Mouse (Mus musculus) embryonic facial prominence, embryonic 15.5 days (tissue): ENCODE data around the gene Grik3. TPM values are rescaled to one million over a fixed set of nuclear protein-coding genes. Genes with fewer than 3 reads are reported as not detected.
"Not testable (repeated sequence)": the region's sequence is repeated elsewhere in the genome, so short reads cannot be mapped to it uniquely, and the experiment has no call there.

Experiments
- ATAC-seq: fragments of 200-750 bp; cut with Nextera tagmentation; 2 replicates; pipeline ENCODE4 v1.8.0; 2017; ENCODE audit warnings: low read depth, moderate TSS enrichment; ENCODE audit not compliant: insufficient number of reproducible peaks, low FRiP score, low TSS enrichment
- H3K27ac ChIP-seq: fragments of 300-500 bp; sonication (generic); replicated peaks from 2 replicates; pipeline ENCODE4 v1.5.1; 2015; ENCODE audit warnings: mild to moderate bottlenecking, inconsistent platforms
- H3K27me3 ChIP-seq: fragments of 300-500 bp; sonication (generic); 2 replicates; pipeline ENCODE4 v1.6.1; 2015; ENCODE audit warnings: inconsistent platforms
- H3K36me3 ChIP-seq: fragments of 300-500 bp; sonication (generic); 2 replicates; pipeline ENCODE4 v1.6.1; 2015; ENCODE audit warnings: mild to moderate bottlenecking, inconsistent platforms
- H3K4me1 ChIP-seq: fragments of 300-500 bp; sonication (generic); 2 replicates; pipeline ENCODE4 v1.6.1; 2015; ENCODE audit warnings: inconsistent platforms
- H3K4me2 ChIP-seq: fragments of 300-500 bp; sonication (generic); replicated peaks from 2 replicates; pipeline ENCODE4 v1.6.1; 2015; ENCODE audit warnings: mild to moderate bottlenecking, inconsistent platforms
- H3K4me3 ChIP-seq: fragments of 300-500 bp; sonication (generic); replicated peaks from 2 replicates; pipeline ENCODE4 v1.5.1; 2015; ENCODE audit warnings: mild to moderate bottlenecking, inconsistent platforms
- H3K9ac ChIP-seq: fragments of 300-500 bp; sonication (generic); 2 replicates; pipeline ENCODE4 v1.6.1; 2015; ENCODE audit warnings: inconsistent platforms
- H3K9me3 ChIP-seq: fragments of 300-500 bp; sonication (generic); replicated peaks from 2 replicates; pipeline ENCODE4 v1.6.1; 2016; ENCODE audit warnings: inconsistent platforms
- WGBS: fragments of 180-500 bp; shearing (Covaris S2); methylation state at CpG from one replicate; pipeline ENCODE4 v1.1.7; 2015; 5-methylcytosine and 5-hydroxymethylcytosine counted together
- polyA plus RNA-seq: library from polyadenylated mRNA; unstranded; fragments of >200 nt; fragmentation: Nextera tagmentation; extraction: Ambion mirVana; gene quantifications from 2 replicates; pipeline ENCODE4 v1.2.1, GENCODE M21; 2015

Gene Grik3
- polyA plus RNA-seq, 1 experiment from 2014 or later, result 0.63 TPM

GRCm38 (mm10) chr4:125595011-125595410 lies 104.5 kb downstream of the Grik3 start:
- Histone ChIP-seq H3K9me3 (no peaks in the 10 kb centered on the region), H3K27ac (no peak overlapping the region), H3K27me3 (peaks cover 3% of the 10 kb centered on the region; the same call in 1 of the 2 replicates), H3K4me3 (no peak overlapping the region), H3K4me1 (peaks cover 27% of the 10 kb centered on the region), H3K4me2 (no peak overlapping the region), H3K9ac (no peak overlapping the region), H3K36me3 (no peaks in the 10 kb centered on the region)
- WGBS, result 76% methylated on average over 9 of the region's 9 CpGs
- no peak for ATAC-seq

- no peak overlapping the region for H3K4me2 ChIP-seq
- 36% methylated on average over 10 of the region's 10 CpGs for WGBS
- no peak overlapping the region for H3K9ac ChIP-seq
- H3K27ac ChIP-seq, result no peak overlapping the region
- peaks cover 18% of the 10 kb centered on the region; the same call in 1 of the 2 replicates for H3K27me3 ChIP-seq
- H3K4me3 ChIP-seq, result no peak overlapping the region
- no peaks in the 10 kb centered on the region for H3K36me3 ChIP-seq
- no peak for ATAC-seq
- H3K9me3 ChIP-seq, result no peaks in the 10 kb centered on the region
- 0 out of 2 replicates have a peak, but pooled peaks cover 4% of the 10 kb centered on the region for H3K4me1 ChIP-seq
These were observed 108.2 kb downstream of the Grik3 start for GRCm38 (mm10) chr4:125598677-125599076.

GRCm38 (mm10) chr4:125599510-125600005 lies 109.1 kb downstream of the Grik3 start:
- H3K27ac ChIP-seq, result no peak overlapping the region
- no peak overlapping the region for H3K4me3 ChIP-seq
- H3K4me2 ChIP-seq, result no peak overlapping the region
- H3K4me1 ChIP-seq, result 0 out of 2 replicates have a peak, but pooled peaks cover 4% of the 10 kb centered on the region
- no peak overlapping the region for H3K9ac ChIP-seq
- no peaks in the 10 kb centered on the region for H3K36me3 ChIP-seq
- no peak for ATAC-seq
- H3K27me3 ChIP-seq, result peaks cover 18% of the 10 kb centered on the region; the same call in 1 of the 2 replicates
- WGBS, result 64% methylated on average over 3 of the region's 3 CpGs
- H3K9me3 ChIP-seq, result no peaks in the 10 kb centered on the region

- Histone ChIP-seq H3K9ac (no peak overlapping the region), H3K36me3 (no peaks in the 10 kb centered on the region), H3K4me2 (no peak overlapping the region), H3K27ac (no peak overlapping the region), H3K27me3 (peaks cover 17% of the 10 kb centered on the region; the same call in 1 of the 2 replicates), H3K4me1 (0 out of 2 replicates have a peak, but pooled peaks cover 4% of the 10 kb centered on the region), H3K4me3 (no peak overlapping the region), H3K9me3 (no peaks in the 10 kb centered on the region)
- 71% methylated on average over 8 of the region's 8 CpGs for WGBS
- ATAC-seq, result no peak
These were observed 110.1 kb downstream of the Grik3 start for GRCm38 (mm10) chr4:125600642-125601041.

- H3K9ac ChIP-seq, result no peak overlapping the region
- no peaks in the 10 kb centered on the region for H3K36me3 ChIP-seq
- H3K4me1 ChIP-seq, result 0 out of 2 replicates have a peak, but pooled peaks cover 4% of the 10 kb centered on the region
- no peaks in the 10 kb centered on the region for H3K9me3 ChIP-seq
- no peak overlapping the region for H3K4me3 ChIP-seq
- H3K27ac ChIP-seq, result no peak overlapping the region
- H3K4me2 ChIP-seq, result no peak overlapping the region
- WGBS, result 55% methylated on average over 3 of the region's 3 CpGs
- ATAC-seq, result no peak
- peaks cover 15% of the 10 kb centered on the region; the same call in 1 of the 2 replicates for H3K27me3 ChIP-seq
These were observed 110.8 kb downstream of the Grik3 start for GRCm38 (mm10) chr4:125601301-125601700.

- Histone ChIP-seq H3K27ac (no peak overlapping the region), H3K4me3 (no peak overlapping the region), H3K9me3 (no peaks in the 10 kb centered on the region), H3K4me1 (no peaks in the 10 kb centered on the region), H3K27me3 (peaks cover 15% of the 10 kb centered on the region; the same call in 1 of the 2 replicates), H3K4me2 (no peak overlapping the region), H3K9ac (no peak overlapping the region), H3K36me3 (no peaks in the 10 kb centered on the region)
- ATAC-seq, result no peak
- 56% methylated on average over 7 of the region's 7 CpGs for WGBS
These were observed 114.0 kb downstream of the Grik3 start for GRCm38 (mm10) chr4:125604494-125604893.

GRCm38 (mm10) chr4:125606147-125606546 lies 115.6 kb downstream of the Grik3 start:
- Histone ChIP-seq H3K27me3 (peaks cover 5% of the 10 kb centered on the region; the same call in 1 of the 2 replicates), H3K9me3 (no peaks in the 10 kb centered on the region)

GRCm38 (mm10) chr4:125607397-125608042 lies 117.0 kb downstream of the Grik3 start:
- Histone ChIP-seq H3K36me3 (no peaks in the 10 kb centered on the region), H3K9me3 (no peaks in the 10 kb centered on the region), H3K27ac (no peak overlapping the region), H3K4me1 (no peaks in the 10 kb centered on the region), H3K27me3 (no peaks in the 10 kb centered on the region), H3K9ac (no peak overlapping the region), H3K4me3 (no peak overlapping the region), H3K4me2 (no peak overlapping the region)
- WGBS, result 58% methylated on average over 10 of the region's 10 CpGs
- no peak for ATAC-seq

More at GRCm38 (mm10) chr4:125606147-125606546, 115.6 kb downstream of the Grik3 start:
- no peak overlapping the region for H3K27ac ChIP-seq
- H3K9ac ChIP-seq, result no peak overlapping the region
- H3K4me1 ChIP-seq, result no peaks in the 10 kb centered on the region
- H3K36me3 ChIP-seq, result no peaks in the 10 kb centered on the region
- WGBS, result 59% methylated on average over 6 of the region's 6 CpGs
- H3K4me2 ChIP-seq, result no peak overlapping the region
- H3K4me3 ChIP-seq, result no peak overlapping the region
- ATAC-seq, result no peak

GRCm38 (mm10) chr4:125608896-125609295 lies 118.4 kb downstream of the Grik3 start:
- H3K9me3 ChIP-seq, H3K4me1 ChIP-seq, ATAC-seq, H3K9ac ChIP-seq, H3K27ac ChIP-seq, H3K4me2 ChIP-seq, H3K36me3 ChIP-seq, H3K4me3 ChIP-seq, H3K27me3 ChIP-seq: not testable (repeated sequence)
- WGBS, result 63% methylated on average over 3 of the region's 4 CpGs

- no peaks in the 10 kb centered on the region for H3K4me1 ChIP-seq
- H3K9ac ChIP-seq, result no peak overlapping the region
- no peak for ATAC-seq
- H3K36me3 ChIP-seq, result no peaks in the 10 kb centered on the region
- no peak overlapping the region for H3K27ac ChIP-seq
- no peak overlapping the region for H3K4me2 ChIP-seq
- WGBS, result 64% methylated on average over 21 of the region's 21 CpGs
- no peaks in the 10 kb centered on the region for H3K27me3 ChIP-seq
- H3K9me3 ChIP-seq, result no peaks in the 10 kb centered on the region
- H3K4me3 ChIP-seq, result no peak overlapping the region
These were observed 119.1 kb downstream of the Grik3 start for GRCm38 (mm10) chr4:125609320-125610306.

- no peak overlapping the region for H3K9ac ChIP-seq
- H3K27me3 ChIP-seq, result no peaks in the 10 kb centered on the region; the same call in 1 of the 2 replicates
- H3K9me3 ChIP-seq, result no peaks in the 10 kb centered on the region
- ATAC-seq, result no peak
- H3K36me3 ChIP-seq, result no peaks in the 10 kb centered on the region
- WGBS, result 75% methylated on average over 14 of the region's 14 CpGs
- H3K27ac ChIP-seq, result no peak overlapping the region
- no peak overlapping the region for H3K4me2 ChIP-seq
- no peak overlapping the region for H3K4me3 ChIP-seq
- H3K4me1 ChIP-seq, result no peaks in the 10 kb centered on the region
These were observed 127.4 kb downstream of the Grik3 start for GRCm38 (mm10) chr4:125617851-125618250.
